In the genomic region with DNA sequence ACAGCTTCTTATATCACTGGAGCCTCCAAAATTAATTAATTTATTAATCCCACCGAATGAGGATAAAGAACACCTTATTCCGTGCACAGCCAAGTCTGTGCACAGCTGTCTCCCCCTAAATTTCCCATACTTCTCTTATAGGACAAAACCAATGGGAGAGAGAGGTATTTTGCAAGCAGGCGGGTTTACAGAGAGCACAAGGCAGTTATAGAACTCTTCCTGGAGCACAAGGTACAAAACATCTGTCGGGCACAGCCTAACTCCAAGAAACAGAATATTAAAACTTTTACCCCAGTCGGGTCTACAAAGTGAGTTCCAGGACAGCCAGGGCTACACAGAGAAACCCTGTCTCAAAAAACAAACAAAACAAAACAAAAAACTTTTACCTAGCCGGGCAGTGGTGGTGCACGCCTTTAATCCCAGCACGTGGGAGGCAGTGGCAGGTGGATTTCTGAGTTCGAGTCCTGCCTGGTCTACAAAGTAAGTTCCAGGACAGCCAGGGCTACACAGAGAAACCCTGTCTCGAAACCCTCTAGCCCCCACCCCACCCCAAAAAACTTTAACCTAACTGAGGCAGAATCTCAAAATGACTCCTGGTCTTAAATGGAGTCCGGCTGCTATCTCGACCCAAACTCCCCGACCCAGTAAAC, we compare ENCODE assay signal across 8 mouse cellular contexts.
DNase-seq lines count a peak whose midpoint lies in the region; ATAC-seq lines count a peak whose summit lies in the region.

No protein-coding gene starts in this region.

- WGBS in kidney, embryonic 14.5 days: 3% methylated on average over 13 of the region's 13 CpGs
- WGBS in hindbrain, embryonic 14.5 days: 8% methylated on average over 13 of the region's 13 CpGs
- WGBS in midbrain, embryonic 14.5 days: 8% methylated on average over 13 of the region's 13 CpGs

- H3K36me3 ChIP-seq in kidney, embryonic 14.5 days (ENCODE audit: control insufficient read depth, insufficient read depth, low read length): peaks cover 23% of the 10 kb centered on the region
- no peaks in the 10 kb centered on the region for H3K36me3 ChIP-seq in hindbrain, embryonic 14.5 days (replicated peaks; ENCODE audit: control insufficient read depth, insufficient read depth)
- no peaks in the 10 kb centered on the region for H3K36me3 ChIP-seq in midbrain, embryonic 14.5 days (ENCODE audit: control insufficient read depth, insufficient read depth, low read length)

- no peaks in the 10 kb centered on the region for H3K9me3 ChIP-seq in kidney, embryonic 14.5 days (ENCODE audit: control insufficient read depth, low read length)
- H3K9me3 ChIP-seq in hindbrain, embryonic 14.5 days (ENCODE audit: control insufficient read depth, low read length): no peaks in the 10 kb centered on the region
- no peaks in the 10 kb centered on the region for H3K9me3 ChIP-seq in midbrain, embryonic 14.5 days (ENCODE audit: control insufficient read depth, low read length)

- H3K27ac ChIP-seq in kidney, embryonic 14.5 days (ENCODE audit: low read depth, low read length): no peak overlapping the region
- no peak overlapping the region for H3K27ac ChIP-seq in hindbrain, embryonic 14.5 days
- no peak overlapping the region for H3K27ac ChIP-seq in midbrain, embryonic 14.5 days (replicated peaks; ENCODE audit: low read depth, low read length)

- H3K4me1 ChIP-seq in kidney, embryonic 14.5 days (ENCODE audit: control insufficient read depth, insufficient read depth, low read length): peaks cover 7% of the 10 kb centered on the region
- H3K4me1 ChIP-seq in hindbrain, embryonic 14.5 days (replicated peaks; ENCODE audit: control insufficient read depth, insufficient read depth, low read length): no peaks in the 10 kb centered on the region
- no peaks in the 10 kb centered on the region for H3K4me1 ChIP-seq in midbrain, embryonic 14.5 days (ENCODE audit: control insufficient read depth, insufficient read depth, low read length)

- no peak; the same call in 1 of the 2 replicates for ATAC-seq in kidney, embryonic 14.5 days (ENCODE audit: low FRiP score, low TSS enrichment)
- peak; percentile 22; the same call in 1 of the 2 replicates for ATAC-seq in hindbrain, embryonic 14.5 days (ENCODE audit: low FRiP score)
- ATAC-seq in midbrain, embryonic 14.5 days (ENCODE audit: low FRiP score, low TSS enrichment): no peak; the same call in 1 of the 2 replicates

- peak overlapping the region; percentile 66; the same call in 1 of the 2 replicates for H3K9ac ChIP-seq in kidney, embryonic 14.5 days (ENCODE audit: low read depth, low read length)
- H3K9ac ChIP-seq in hindbrain, embryonic 14.5 days: peak overlapping the region; percentile 58
- H3K9ac ChIP-seq in midbrain, embryonic 14.5 days (replicated peaks; ENCODE audit: low read length): no peak overlapping the region; the same call in 1 of the 2 replicates

- H3K4me3 ChIP-seq in kidney, embryonic 14.5 days (ENCODE audit: low read length): peak overlapping the region; percentile 59
- H3K4me3 ChIP-seq in hindbrain, embryonic 14.5 days (replicated peaks; ENCODE audit: low read length): peak overlapping the region; percentile 43
- peak overlapping the region; percentile 37 for H3K4me3 ChIP-seq in midbrain, embryonic 14.5 days (replicated peaks; ENCODE audit: low read depth, low read length)

- H3K4me2 ChIP-seq in kidney, embryonic 14.5 days (replicated peaks; ENCODE audit: low read depth, low read length): peak overlapping the region; percentile 58
- H3K4me2 ChIP-seq in hindbrain, embryonic 14.5 days (replicated peaks): peak overlapping the region; percentile 68
- peak overlapping the region; percentile 52 for H3K4me2 ChIP-seq in midbrain, embryonic 14.5 days (ENCODE audit: low read length)

- no peak for DNase-seq in kidney, adult 8-10 months
- DNase-seq in NIH3T3 (ENCODE audit: low read depth): peak; percentile 18
- DNase-seq in hindbrain, embryonic 14.5 days (ENCODE audit: low spot score): no peak
- no peak for DNase-seq in midbrain, embryonic 14.5 days
- no peak for DNase-seq in gastrocnemius, adult 18-20 months (ENCODE audit: low spot score)
- DNase-seq in adrenal gland, postnatal 25 days: no peak
- DNase-seq in frontal cortex, adult 2 months (ENCODE audit: extremely low spot score in 1 of 2, low spot score in 1 of 2): no peak

- no peaks in the 10 kb centered on the region for H3K27me3 ChIP-seq in kidney, embryonic 14.5 days (ENCODE audit: control insufficient read depth, insufficient read depth, low read length)
- H3K27me3 ChIP-seq in hindbrain, embryonic 14.5 days (ENCODE audit: control insufficient read depth, insufficient read depth, low read length): no peaks in the 10 kb centered on the region
- no peaks in the 10 kb centered on the region for H3K27me3 ChIP-seq in midbrain, embryonic 14.5 days (ENCODE audit: control insufficient read depth, insufficient read depth, low read length)
